Mouse (Mus musculus): ENCODE results near the gene Lce1j. TPM values are rescaled to one million over a fixed set of nuclear protein-coding genes. Genes with fewer than 3 reads are reported as not detected.
"Not testable (repeated sequence)": the region's sequence is repeated elsewhere in the genome, so short reads cannot be mapped to it uniquely, and the experiment has no call there.

Gene Lce1j
- polyA plus RNA-seq (2015; fragmentation: Nextera tagmentation; extraction: Ambion mirVana): not detected in 2 replicates

DNA sequence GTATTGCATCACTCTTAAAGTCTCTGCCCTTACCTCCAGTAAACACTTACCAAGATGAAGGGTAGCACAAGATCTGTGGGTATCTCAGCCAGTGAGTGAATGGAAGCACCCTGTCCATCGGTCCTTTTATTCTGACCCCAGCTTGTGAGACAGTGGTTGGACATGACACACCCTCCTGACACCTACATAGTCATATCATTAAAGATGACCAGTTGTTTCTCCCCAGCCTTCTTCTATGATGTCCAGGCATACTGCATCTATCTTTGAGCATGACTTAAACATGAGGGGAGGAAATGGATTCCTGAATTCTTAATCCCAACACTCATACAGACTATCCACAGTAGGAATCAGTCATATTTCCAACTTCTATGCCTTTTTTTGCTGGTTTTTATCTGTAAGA, at the start of gene Lce1j:
Lce1j (minus strand) TSS at position 101 of the 400 bp plus-strand sequence.
- no peak for ATAC-seq
- Histone ChIP-seq H3K4me1 (ENCODE audit: control insufficient read depth, insufficient read depth, low read depth, low read length) (no peaks in the 10 kb centered on the region), H3K36me3 (ENCODE audit: control insufficient read depth, insufficient read depth, low read length) (no peaks in the 10 kb centered on the region), H3K27ac (ENCODE audit: low read depth, low read length) (no peak within 1 kb of the TSS), H3K9ac (ENCODE audit: low read depth, low read length) (no peak within 1 kb of the TSS), H3K27me3 (replicated peaks; ENCODE audit: control insufficient read depth, insufficient read depth, low read length) (no peaks in the 10 kb centered on the region), H3K4me3 (ENCODE audit: low read length) (no peak within 1 kb of the TSS), H3K9me3 (ENCODE audit: control insufficient read depth, low read length) (no peaks in the 10 kb centered on the region), H3K4me2 (ENCODE audit: low read length) (no peak within 1 kb of the TSS)
- 82% methylated on average over 1 of the region's 1 CpGs for WGBS

GRCm38 (mm10) chr3:92827108-92827507, 36.8 kb upstream of the Lce1j start, which contains the start of gene Kprp:
Kprp (minus strand) TSS chr3:92827247.
- Histone ChIP-seq H3K4me1 (ENCODE audit: control insufficient read depth, insufficient read depth, low read depth, low read length) (no peaks in the 10 kb centered on the region), H3K9ac (ENCODE audit: low read depth, low read length) (no peak within 1 kb of the TSS), H3K27me3 (replicated peaks; ENCODE audit: control insufficient read depth, insufficient read depth, low read length) (no peaks in the 10 kb centered on the region), H3K4me2 (ENCODE audit: low read length) (no peak within 1 kb of the TSS), H3K9me3 (ENCODE audit: control insufficient read depth, low read length) (no peaks in the 10 kb centered on the region), H3K36me3 (ENCODE audit: control insufficient read depth, insufficient read depth, low read length) (no peaks in the 10 kb centered on the region), H3K4me3 (ENCODE audit: low read length) (no peak within 1 kb of the TSS), H3K27ac (ENCODE audit: low read depth, low read length) (no peak within 1 kb of the TSS)
- no peak for ATAC-seq
- WGBS: 64% methylated on average over 1 of the region's 1 CpGs

DNA sequence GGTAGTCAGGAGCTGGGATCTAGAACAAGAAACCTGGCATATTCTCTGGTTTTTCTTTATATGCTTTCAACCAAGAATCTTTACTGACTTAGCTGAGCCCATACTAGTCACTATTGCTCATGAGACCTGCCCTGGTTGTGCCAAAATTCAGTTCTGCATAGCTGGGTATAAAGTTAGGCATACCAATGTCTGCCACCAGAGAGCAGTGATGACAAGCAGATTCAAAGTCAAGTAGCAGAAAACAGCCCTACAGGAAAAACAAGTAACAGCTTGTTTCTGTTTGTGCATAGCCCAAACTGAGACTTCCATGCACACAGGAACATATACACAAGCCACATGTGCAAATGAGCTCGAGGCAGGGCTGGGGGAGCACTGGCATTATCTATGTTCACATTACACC, 35.5 kb upstream of the Lce1j start:
- ATAC-seq: no peak
- Histone ChIP-seq H3K4me3 (ENCODE audit: low read length) (no peak overlapping the region), H3K9ac (ENCODE audit: low read depth, low read length) (no peak overlapping the region), H3K4me2 (ENCODE audit: low read length) (no peak overlapping the region), H3K9me3 (ENCODE audit: control insufficient read depth, low read length) (no peaks in the 10 kb centered on the region), H3K4me1 (ENCODE audit: control insufficient read depth, insufficient read depth, low read depth, low read length) (no peaks in the 10 kb centered on the region), H3K27me3 (replicated peaks; ENCODE audit: control insufficient read depth, insufficient read depth, low read length) (no peaks in the 10 kb centered on the region), H3K36me3 (ENCODE audit: control insufficient read depth, insufficient read depth, low read length) (no peaks in the 10 kb centered on the region), H3K27ac (ENCODE audit: low read depth, low read length) (no peak overlapping the region)
- 30% methylated on average over 1 of the region's 1 CpGs for WGBS

DNA sequence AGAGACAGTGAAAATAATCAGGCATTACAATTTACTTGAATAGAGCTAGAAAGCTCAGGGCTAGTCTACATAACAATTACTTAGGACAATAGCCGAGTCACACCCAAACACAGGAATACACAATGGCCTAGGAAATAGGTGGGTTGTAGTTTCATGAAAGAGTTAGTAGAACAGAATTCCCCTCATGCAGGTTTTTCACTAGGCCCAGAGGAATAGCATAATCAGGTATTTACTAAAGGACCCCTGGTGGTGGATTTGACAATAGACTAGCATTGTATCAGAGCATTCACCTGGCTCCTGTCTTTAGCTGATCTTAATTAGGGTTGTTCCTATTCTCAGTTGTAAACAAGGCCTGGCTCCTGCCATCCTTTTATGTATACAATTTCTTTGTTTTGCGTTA, 25.7 kb upstream of the Lce1j start:
- WGBS: 93% methylated on average over 2 of the region's 2 CpGs
- H3K36me3 ChIP-seq (ENCODE audit: control insufficient read depth, insufficient read depth, low read length); H3K9me3 ChIP-seq (ENCODE audit: control insufficient read depth, low read length); H3K27me3 ChIP-seq (replicated peaks; ENCODE audit: control insufficient read depth, insufficient read depth, low read length); H3K4me2 ChIP-seq (ENCODE audit: low read length); H3K4me3 ChIP-seq (ENCODE audit: low read length); H3K27ac ChIP-seq (ENCODE audit: low read depth, low read length); H3K4me1 ChIP-seq (ENCODE audit: control insufficient read depth, insufficient read depth, low read depth, low read length); H3K9ac ChIP-seq (ENCODE audit: low read depth, low read length); ATAC-seq: not testable (repeated sequence)

GRCm38 (mm10) chr3:92815581-92815980, 25.3 kb upstream of the Lce1j start:
- Histone ChIP-seq H3K9ac (ENCODE audit: low read depth, low read length) (no peak overlapping the region), H3K4me2 (ENCODE audit: low read length) (no peak overlapping the region), H3K4me3 (ENCODE audit: low read length) (no peak overlapping the region), H3K27ac (ENCODE audit: low read depth, low read length) (no peak overlapping the region), H3K27me3 (replicated peaks; ENCODE audit: control insufficient read depth, insufficient read depth, low read length) (no peaks in the 10 kb centered on the region), H3K36me3 (ENCODE audit: control insufficient read depth, insufficient read depth, low read length) (no peaks in the 10 kb centered on the region), H3K4me1 (ENCODE audit: control insufficient read depth, insufficient read depth, low read depth, low read length) (no peaks in the 10 kb centered on the region), H3K9me3 (ENCODE audit: control insufficient read depth, low read length) (no peaks in the 10 kb centered on the region)
- 93% methylated on average over 3 of the region's 3 CpGs for WGBS
- no peak for ATAC-seq

- H3K27ac ChIP-seq (ENCODE audit: low read depth, low read length): no peak within 1 kb of the TSS
- no peak within 1 kb of the TSS for H3K9ac ChIP-seq (ENCODE audit: low read depth, low read length)
- ATAC-seq: no peak
- H3K27me3 ChIP-seq (replicated peaks; ENCODE audit: control insufficient read depth, insufficient read depth, low read length): no peaks in the 10 kb centered on the region
- no peak within 1 kb of the TSS for H3K4me2 ChIP-seq (ENCODE audit: low read length)
- no peaks in the 10 kb centered on the region for H3K4me1 ChIP-seq (ENCODE audit: control insufficient read depth, insufficient read depth, low read depth, low read length)
- H3K4me3 ChIP-seq (ENCODE audit: low read length): no peak within 1 kb of the TSS
- H3K9me3 ChIP-seq (ENCODE audit: control insufficient read depth, low read length): no peaks in the 10 kb centered on the region
- no peaks in the 10 kb centered on the region for H3K36me3 ChIP-seq (ENCODE audit: control insufficient read depth, insufficient read depth, low read length)
Observed at GRCm38 (mm10) chr3:92807791-92808190, 17.5 kb upstream of the Lce1j start, which contains the start of gene Lce1k. Lce1k (minus strand) TSS chr3:92807891.

- WGBS: 89% methylated on average over 1 of the region's 1 CpGs
- no peak within 1 kb of the TSS for H3K9ac ChIP-seq (ENCODE audit: low read depth, low read length)
- H3K27me3 ChIP-seq (replicated peaks; ENCODE audit: control insufficient read depth, insufficient read depth, low read length): no peaks in the 10 kb centered on the region
- H3K4me2 ChIP-seq (ENCODE audit: low read length): no peak within 1 kb of the TSS
- H3K27ac ChIP-seq (ENCODE audit: low read depth, low read length): no peak within 1 kb of the TSS
- H3K9me3 ChIP-seq (ENCODE audit: control insufficient read depth, low read length): no peaks in the 10 kb centered on the region
- no peaks in the 10 kb centered on the region for H3K4me1 ChIP-seq (ENCODE audit: control insufficient read depth, insufficient read depth, low read depth, low read length)
- no peaks in the 10 kb centered on the region for H3K36me3 ChIP-seq (ENCODE audit: control insufficient read depth, insufficient read depth, low read length)
- no peak within 1 kb of the TSS for H3K4me3 ChIP-seq (ENCODE audit: low read length)
- ATAC-seq: no peak
Observed at GRCm38 (mm10) chr3:92778799-92779198, 11.5 kb downstream of the Lce1j start, which contains the start of gene Lce1i. Lce1i (minus strand) TSS chr3:92778899.

DNA sequence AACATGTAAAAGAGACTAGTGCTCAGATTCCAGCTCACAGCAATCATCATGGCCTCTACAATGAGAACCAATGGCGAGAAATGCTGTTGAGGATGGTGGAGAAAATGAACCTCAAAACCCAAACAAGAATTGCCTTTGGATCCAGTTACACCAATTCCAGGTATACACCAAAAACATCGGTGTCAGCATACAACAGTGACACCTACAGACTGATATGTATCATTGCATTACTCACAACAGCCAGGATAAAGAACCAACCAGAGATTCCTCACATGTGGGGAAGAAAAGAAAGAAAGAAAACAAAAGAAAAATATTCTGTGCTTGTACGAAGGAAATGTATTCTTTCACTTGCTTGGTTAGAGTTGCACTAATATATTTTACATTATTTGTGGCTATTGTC, 18.7 kb downstream of the Lce1j start:
- H3K9ac ChIP-seq (ENCODE audit: low read depth, low read length): no peak overlapping the region
- no peak for ATAC-seq
- H3K27ac ChIP-seq (ENCODE audit: low read depth, low read length): no peak overlapping the region
- H3K4me2 ChIP-seq (ENCODE audit: low read length): no peak overlapping the region
- 21% methylated on average over 3 of the region's 3 CpGs for WGBS
- H3K36me3 ChIP-seq (ENCODE audit: control insufficient read depth, insufficient read depth, low read length): no peaks in the 10 kb centered on the region
- no peak overlapping the region for H3K4me3 ChIP-seq (ENCODE audit: low read length)
- no peaks in the 10 kb centered on the region for H3K4me1 ChIP-seq (ENCODE audit: control insufficient read depth, insufficient read depth, low read depth, low read length)
- no peaks in the 10 kb centered on the region for H3K27me3 ChIP-seq (replicated peaks; ENCODE audit: control insufficient read depth, insufficient read depth, low read length)
- H3K9me3 ChIP-seq (ENCODE audit: control insufficient read depth, low read length): no peaks in the 10 kb centered on the region

DNA sequence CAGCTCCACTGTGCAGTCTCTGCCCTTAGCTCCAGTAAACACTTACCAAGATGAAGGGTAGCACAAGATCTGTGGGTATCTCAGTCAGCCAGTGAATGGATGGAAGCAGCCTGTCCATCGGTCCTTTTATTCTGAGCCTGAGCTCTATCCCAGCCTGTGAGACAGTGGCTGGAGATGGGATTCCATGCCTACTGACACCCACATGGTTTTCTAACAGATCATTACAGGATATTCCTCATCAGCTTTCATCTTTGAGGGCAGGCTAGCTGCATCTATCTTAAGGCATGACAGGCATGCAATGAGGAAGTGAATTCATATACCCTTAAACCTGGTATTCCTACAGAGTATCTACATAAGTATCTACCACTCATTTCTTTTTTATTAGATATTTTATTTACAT, 25.3 kb downstream of the Lce1j start, which contains the start of gene Lce1h:
Lce1h (minus strand) TSS at position 101 of the 400 bp plus-strand sequence.
- no peak for ATAC-seq
- Histone ChIP-seq H3K9me3 (ENCODE audit: control insufficient read depth, low read length) (no peaks in the 10 kb centered on the region), H3K4me1 (ENCODE audit: control insufficient read depth, insufficient read depth, low read depth, low read length) (no peaks in the 10 kb centered on the region), H3K9ac (ENCODE audit: low read depth, low read length) (no peak within 1 kb of the TSS), H3K27me3 (replicated peaks; ENCODE audit: control insufficient read depth, insufficient read depth, low read length) (no peaks in the 10 kb centered on the region), H3K4me3 (ENCODE audit: low read length) (no peak within 1 kb of the TSS), H3K27ac (ENCODE audit: low read depth, low read length) (no peak within 1 kb of the TSS), H3K36me3 (ENCODE audit: control insufficient read depth, insufficient read depth, low read length) (no peaks in the 10 kb centered on the region), H3K4me2 (ENCODE audit: low read length) (no peak within 1 kb of the TSS)
- WGBS: 100% methylated on average over 1 of the region's 1 CpGs

DNA sequence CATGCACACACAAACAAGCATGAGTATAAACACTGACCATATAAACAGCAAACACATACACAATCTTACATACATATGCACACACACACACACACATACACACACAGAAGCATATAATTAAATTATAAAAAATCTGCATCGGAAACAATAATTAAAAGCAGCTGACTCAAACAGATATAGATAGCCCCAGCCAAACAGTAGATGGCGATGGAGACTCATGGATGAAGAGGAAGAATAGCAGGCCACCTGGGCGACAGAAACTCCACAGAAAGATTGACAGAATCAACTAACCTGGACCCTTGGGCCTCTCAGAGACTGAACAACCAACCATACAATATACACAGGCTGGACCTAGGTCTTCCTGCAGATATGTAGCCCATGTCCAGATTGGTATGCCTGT, 37.1 kb downstream of the Lce1j start:
- peak; percentile 61; the same call in 1 of the 2 replicates for ATAC-seq
- Histone ChIP-seq H3K4me2 (ENCODE audit: low read length) (no peak overlapping the region), H3K27me3 (replicated peaks; ENCODE audit: control insufficient read depth, insufficient read depth, low read length) (no peaks in the 10 kb centered on the region), H3K36me3 (ENCODE audit: control insufficient read depth, insufficient read depth, low read length) (no peaks in the 10 kb centered on the region), H3K9me3 (ENCODE audit: control insufficient read depth, low read length) (no peaks in the 10 kb centered on the region), H3K4me3 (ENCODE audit: low read length) (no peak overlapping the region), H3K4me1 (ENCODE audit: control insufficient read depth, insufficient read depth, low read depth, low read length) (no peaks in the 10 kb centered on the region), H3K27ac (ENCODE audit: low read depth, low read length) (no peak overlapping the region), H3K9ac (ENCODE audit: low read depth, low read length) (no peak overlapping the region)
- 40% methylated on average over 3 of the region's 3 CpGs for WGBS
